Mouse (Mus musculus) megakaryocyte, embryonic 14.5 days (primary cell): ENCODE data around the gene Ptgfrn.

Experiments used
- FLI1 ChIP-seq: IDR thresholded peaks from 2 replicates; pipeline ENCODE4 v1.6.1; 2012; ENCODE audit warnings: low read length, inconsistent platforms, mixed read lengths
- GATA1 ChIP-seq: IDR thresholded peaks from 3 replicates; pipeline ENCODE4 v1.6.1; 2012; ENCODE audit warnings: mixed read lengths, low read length, inconsistent platforms, borderline replicate concordance

DNA sequence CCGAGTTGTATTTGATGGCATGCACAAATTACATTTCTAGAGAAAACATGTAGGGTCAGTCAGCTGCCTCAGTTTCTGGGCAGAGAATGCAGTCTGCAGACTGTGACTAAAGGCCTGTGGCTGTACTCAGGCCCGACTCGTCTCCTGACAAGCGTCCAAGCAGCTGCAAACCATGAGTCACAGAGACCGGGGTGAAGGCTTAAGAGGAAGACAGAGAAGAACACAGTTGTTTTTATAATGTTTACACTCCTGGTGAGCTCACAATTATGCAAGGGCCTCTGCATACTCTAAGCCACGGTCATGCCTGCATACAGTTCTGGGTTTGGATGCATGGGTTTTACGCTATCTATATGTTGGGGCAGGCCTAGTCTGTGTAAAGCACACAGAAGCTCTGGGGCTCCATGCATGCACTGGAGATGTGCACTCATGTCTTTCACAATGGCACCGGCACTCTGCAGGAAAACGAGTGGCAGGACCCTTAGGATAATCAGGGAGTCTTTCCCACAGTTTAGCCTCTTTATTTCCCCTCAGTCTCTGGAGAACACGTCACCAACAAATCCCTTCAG lies 39.8 kb downstream of the Ptgfrn start:
- TF ChIP-seq GATA1 (no peak), FLI1 (no peak)
